Mouse (Mus musculus) liver, embryonic 11.5 days (tissue): ENCODE measurements around the gene Hrnr. TPM values are rescaled to one million over a fixed set of nuclear protein-coding genes. Genes with fewer than 3 reads are reported as not detected.

Source experiments
- ATAC-seq: fragments of 200-750 bp; cut with Nextera tagmentation; replicated peaks from 2 replicates; pipeline ENCODE4 v1.8.0; 2017; ENCODE audit warnings: moderate number of reproducible peaks, mild to moderate bottlenecking, moderate TSS enrichment, moderate library complexity; ENCODE audit not compliant: low FRiP score
- DNase-seq: peaks from one replicate; pipeline ENCODE4 v3.0.0-alpha.2; 2017; ENCODE audit warnings: low spot score
- H3K27ac ChIP-seq: fragments of 300-500 bp; sonication (generic); 2 replicates; pipeline ENCODE4 v1.5.1; 2014; ENCODE audit warnings: mild to moderate bottlenecking, low read depth, low read length, control low read depth
- H3K27me3 ChIP-seq: fragments of 300-500 bp; sonication (generic); replicated peaks from 2 replicates; pipeline ENCODE4 v1.6.1; 2014; ENCODE audit warnings: low read length, mixed read lengths; ENCODE audit not compliant: control insufficient read depth, insufficient read depth
- H3K36me3 ChIP-seq: fragments of 300-500 bp; sonication (generic); 2 replicates; pipeline ENCODE4 v1.6.1; 2014; ENCODE audit warnings: mild to moderate bottlenecking, low read length, moderate library complexity, mixed read lengths; ENCODE audit not compliant: control insufficient read depth, insufficient read depth
- H3K4me1 ChIP-seq: fragments of 300-500 bp; sonication (generic); replicated peaks from 2 replicates; pipeline ENCODE4 v1.6.1; 2014; ENCODE audit warnings: low read length, mixed read lengths; ENCODE audit not compliant: control insufficient read depth, insufficient read depth
- H3K4me2 ChIP-seq: fragments of 300-500 bp; sonication (generic); 2 replicates; pipeline ENCODE4 v1.6.1; 2014; ENCODE audit warnings: mild to moderate bottlenecking, control low read depth, moderate library complexity
- H3K4me3 ChIP-seq: fragments of 300-500 bp; sonication (generic); 2 replicates; pipeline ENCODE4 v1.5.1; 2014; ENCODE audit warnings: low read depth, low read length, control low read depth
- H3K9ac ChIP-seq: fragments of 300-500 bp; sonication (generic); 2 replicates; pipeline ENCODE4 v1.6.1; 2014; ENCODE audit warnings: low read depth, low read length, control low read depth
- H3K9me3 ChIP-seq: fragments of 300-500 bp; sonication (generic); 2 replicates; pipeline ENCODE4 v1.6.1; 2016; ENCODE audit warnings: low read length, inconsistent platforms, mixed read lengths; ENCODE audit not compliant: control insufficient read depth
- WGBS: fragments of 180-500 bp; shearing (Covaris S2); extraction: QIAGEN DNeasy Blood & Tissue Kit; methylation state at CpG from one replicate; pipeline ENCODE4 v1.1.7; 2014; 5-methylcytosine and 5-hydroxymethylcytosine counted together
- polyA plus RNA-seq: library from polyadenylated mRNA; unstranded; fragments of >200 nt; fragmentation: Nextera tagmentation; extraction: Ambion mirVana; gene quantifications from 2 replicates; pipeline ENCODE4 v1.2.1, GENCODE M21; 2014

Gene Hrnr
- polyA plus RNA-seq, result not detected in 2 replicates

DNA sequence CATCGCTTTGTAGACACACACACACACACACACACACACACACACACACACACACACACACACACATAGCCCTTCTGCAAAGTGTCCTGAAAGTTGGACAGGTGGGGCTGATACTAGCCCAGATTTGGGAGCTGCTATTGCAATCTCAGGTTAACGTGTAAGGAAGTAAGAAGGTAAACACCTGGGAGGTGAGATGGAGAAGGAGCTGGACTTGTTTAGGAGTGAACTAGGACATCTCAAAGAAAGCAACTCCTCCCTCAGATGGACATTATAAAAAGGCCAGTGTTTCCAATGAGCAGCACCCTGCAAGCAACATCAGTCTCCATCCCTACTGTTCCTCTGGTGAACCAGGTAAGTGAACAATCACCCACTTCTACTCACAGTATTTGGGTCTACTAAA lies at the start of gene Hrnr:
Gene Hrnr (plus strand): TSS at position 301 of the 400 bp plus-strand sequence.
- H3K27me3 ChIP-seq, result no peaks in the 10 kb centered on the region
- 77% methylated on average over 2 of the region's 2 CpGs for WGBS
- no peaks in the 10 kb centered on the region for H3K36me3 ChIP-seq
- H3K4me1 ChIP-seq, result no peaks in the 10 kb centered on the region
- DNase-seq (no peak), ATAC-seq (no peak)
- H3K27ac ChIP-seq, result no peak within 1 kb of the TSS
- no peak within 1 kb of the TSS for H3K9ac ChIP-seq
- no peak within 1 kb of the TSS for H3K4me3 ChIP-seq
- H3K9me3 ChIP-seq, result no peaks in the 10 kb centered on the region
- H3K4me2 ChIP-seq, result no peak within 1 kb of the TSS

DNA sequence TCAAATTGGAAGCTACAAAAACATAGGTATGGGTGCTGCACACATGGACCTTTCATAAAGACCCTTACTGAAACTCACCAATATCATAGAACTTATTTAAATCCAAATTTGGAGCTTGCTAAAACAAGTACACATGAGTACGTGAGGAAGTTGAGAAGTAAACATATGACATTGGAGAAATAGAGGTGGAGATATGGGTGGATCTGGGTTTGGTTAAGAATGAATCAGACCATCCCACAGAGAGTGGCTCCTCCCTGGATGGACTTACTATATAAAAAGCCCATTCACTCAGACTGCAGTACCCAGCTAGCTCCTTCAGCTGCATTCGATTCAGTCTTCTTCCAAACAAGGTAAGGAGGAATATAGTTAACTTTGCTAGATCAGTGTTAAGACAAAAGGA lies 46.3 kb upstream of the Hrnr start, which contains the start of gene Flg:
Gene Flg (plus strand): TSS at position 301 of the 400 bp plus-strand sequence.
- Histone ChIP-seq H3K27ac (no peak within 1 kb of the TSS), H3K27me3 (no peaks in the 10 kb centered on the region), H3K4me1 (no peaks in the 10 kb centered on the region), H3K4me3 (no peak within 1 kb of the TSS), H3K36me3 (no peaks in the 10 kb centered on the region), H3K9ac (no peak within 1 kb of the TSS), H3K9me3 (no peaks in the 10 kb centered on the region), H3K4me2 (no peak within 1 kb of the TSS)
- DNase-seq (no peak), ATAC-seq (no peak)
- 83% methylated on average over 2 of the region's 2 CpGs for WGBS

DNA sequence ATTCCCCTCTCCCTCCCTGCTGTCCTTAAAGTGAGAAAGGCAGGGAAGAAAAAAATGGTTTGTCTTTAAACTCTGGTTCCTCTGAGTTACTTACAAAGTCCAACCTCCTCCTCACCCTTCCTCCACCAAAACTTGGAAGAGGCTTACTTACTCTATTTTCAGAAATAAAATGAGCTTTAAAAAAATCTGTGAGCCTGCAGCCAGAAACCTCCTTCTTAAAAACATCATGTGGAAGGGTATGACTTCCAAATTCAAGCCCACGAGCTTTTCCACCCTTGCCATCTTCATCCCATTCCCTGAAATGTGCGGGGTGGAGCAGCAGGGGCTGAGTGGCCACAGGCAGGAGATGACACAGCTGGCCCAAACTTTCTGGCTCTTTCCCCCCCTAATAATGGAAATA lies 22.0 kb upstream of the Hrnr start:
- Histone ChIP-seq H3K27ac (no peak overlapping the region), H3K36me3 (no peaks in the 10 kb centered on the region), H3K27me3 (no peaks in the 10 kb centered on the region), H3K4me2 (no peak overlapping the region), H3K9me3 (no peaks in the 10 kb centered on the region), H3K9ac (no peak overlapping the region), H3K4me1 (no peaks in the 10 kb centered on the region), H3K4me3 (no peak overlapping the region)
- WGBS, result 74% methylated on average over 2 of the region's 2 CpGs
- ATAC-seq, result no peak
- no peak for DNase-seq

DNA sequence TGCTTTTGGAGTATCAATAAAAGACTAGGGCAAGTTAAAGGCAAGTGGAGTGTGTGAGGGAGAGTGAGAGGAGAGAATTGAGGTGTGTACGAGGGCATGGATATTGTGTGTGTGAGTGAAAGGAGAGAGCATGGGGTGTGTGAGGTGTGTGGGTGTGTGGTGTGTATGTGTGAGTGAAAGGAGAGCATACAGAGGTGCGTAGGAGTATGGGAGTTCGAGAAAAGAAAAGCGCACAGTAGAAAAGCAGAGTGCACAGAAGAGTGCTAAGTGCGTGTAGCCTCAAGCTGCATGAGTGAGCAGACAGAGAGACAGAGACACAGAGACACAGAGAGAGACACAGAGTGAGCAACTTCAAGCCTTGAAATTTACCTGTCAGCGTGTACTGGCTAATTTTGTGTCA lies 19.7 kb upstream of the Hrnr start:
- H3K27me3 ChIP-seq, result no peaks in the 10 kb centered on the region
- no peaks in the 10 kb centered on the region for H3K9me3 ChIP-seq
- WGBS, result 74% methylated on average over 6 of the region's 6 CpGs
- no peaks in the 10 kb centered on the region for H3K4me1 ChIP-seq
- no peak overlapping the region for H3K4me3 ChIP-seq
- ATAC-seq (no peak), DNase-seq (no peak)
- H3K4me2 ChIP-seq, result no peak overlapping the region
- no peaks in the 10 kb centered on the region for H3K36me3 ChIP-seq
- H3K9ac ChIP-seq, result no peak overlapping the region
- H3K27ac ChIP-seq, result no peak overlapping the region

DNA sequence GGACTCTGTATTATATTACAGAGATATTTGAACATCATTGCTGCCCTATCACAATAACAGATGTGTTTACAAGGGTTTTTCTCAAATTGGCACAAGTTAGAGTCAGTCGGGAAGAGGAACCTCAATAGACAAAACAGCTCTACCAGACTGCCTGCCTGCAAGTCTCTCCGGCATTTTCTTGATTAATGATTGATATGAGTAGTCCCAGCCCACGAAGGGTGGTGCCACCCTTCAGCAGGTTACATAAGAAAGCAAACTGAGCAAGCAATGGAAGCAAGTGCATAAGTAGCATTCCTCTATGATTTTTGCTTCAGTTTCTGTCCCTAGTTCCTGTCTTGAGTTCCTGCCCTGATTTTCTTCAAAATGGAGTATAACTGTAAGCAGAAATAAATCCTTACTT lies 17.7 kb upstream of the Hrnr start:
- Histone ChIP-seq H3K36me3 (no peaks in the 10 kb centered on the region), H3K9ac (no peak overlapping the region), H3K4me1 (no peaks in the 10 kb centered on the region), H3K27ac (no peak overlapping the region), H3K4me2 (no peak overlapping the region), H3K9me3 (no peaks in the 10 kb centered on the region), H3K27me3 (no peaks in the 10 kb centered on the region), H3K4me3 (no peak overlapping the region)
- DNase-seq (no peak), ATAC-seq (no peak)
- WGBS, result 70% methylated on average over 3 of the region's 3 CpGs

DNA sequence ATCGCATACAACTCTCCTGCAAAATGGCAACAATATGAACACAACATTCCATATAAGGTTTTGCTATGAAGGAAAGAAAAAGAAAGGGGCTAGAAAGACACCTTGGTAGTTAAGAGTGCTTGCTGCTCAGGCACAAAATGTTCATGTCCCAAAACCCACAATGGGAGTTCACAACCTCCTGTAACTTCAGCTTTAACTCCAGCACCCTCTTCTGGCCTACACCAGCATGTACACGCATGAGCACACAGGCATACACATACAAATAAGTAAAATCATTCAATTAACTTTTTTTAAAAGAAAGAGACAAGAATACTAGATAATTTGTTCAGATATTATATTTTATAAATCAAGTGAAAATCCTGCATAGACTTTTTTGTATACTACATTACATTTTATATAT lies 13.4 kb upstream of the Hrnr start:
- Histone ChIP-seq H3K36me3 (no peaks in the 10 kb centered on the region), H3K4me1 (no peaks in the 10 kb centered on the region), H3K4me2 (no peak overlapping the region), H3K27me3 (no peaks in the 10 kb centered on the region), H3K4me3 (no peak overlapping the region), H3K9me3 (no peaks in the 10 kb centered on the region), H3K9ac (no peak overlapping the region), H3K27ac (no peak overlapping the region)
- DNase-seq (no peak), ATAC-seq (no peak)
- WGBS, result 72% methylated on average over 2 of the region's 2 CpGs

DNA sequence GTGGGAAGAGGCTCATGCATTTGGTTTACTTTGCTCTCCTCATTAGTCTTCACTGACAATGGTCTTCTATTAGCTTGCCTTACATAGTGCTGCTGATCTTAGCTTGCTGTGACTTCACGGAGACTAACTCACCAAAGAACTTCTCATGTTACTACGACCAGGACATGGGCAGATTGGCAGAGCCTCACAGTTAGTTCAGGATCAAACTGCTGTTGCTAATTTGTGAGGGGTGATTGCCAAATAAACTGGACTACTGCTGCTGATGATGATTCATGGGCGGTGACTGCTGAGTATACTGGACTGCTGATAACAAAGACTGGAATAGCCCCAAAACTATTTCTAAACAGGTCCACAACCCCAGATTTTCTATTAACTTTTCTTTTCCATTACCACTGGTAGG lies 8.2 kb upstream of the Hrnr start:
- no peaks in the 10 kb centered on the region for H3K9me3 ChIP-seq

DNA sequence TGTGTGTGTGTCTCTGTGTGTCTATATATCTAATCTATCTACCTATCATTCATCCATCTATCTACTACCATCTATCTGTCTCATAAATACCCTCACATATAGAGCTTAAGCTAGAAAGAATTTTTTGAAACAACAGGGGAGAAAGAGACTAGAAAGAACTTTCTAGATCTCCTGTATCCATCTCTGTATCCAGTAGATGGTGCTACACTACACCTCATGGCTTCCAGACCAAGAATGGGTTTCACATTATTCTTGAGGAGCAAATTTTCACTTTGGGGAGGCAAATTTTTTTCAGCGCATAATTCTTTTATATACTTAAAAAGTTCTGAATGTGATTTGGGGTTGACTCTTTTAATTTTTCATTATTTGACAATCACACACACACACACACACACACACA lies 5.2 kb upstream of the Hrnr start:
- 88% methylated on average over 1 of the region's 1 CpGs for WGBS
- Histone ChIP-seq H3K4me1 (no peaks in the 10 kb centered on the region), H3K4me2 (no peak overlapping the region), H3K4me3 (no peak overlapping the region), H3K27ac (no peak overlapping the region), H3K9ac (no peak overlapping the region), H3K36me3 (no peaks in the 10 kb centered on the region), H3K9me3 (no peaks in the 10 kb centered on the region), H3K27me3 (no peaks in the 10 kb centered on the region)
- ATAC-seq, result no peak
- DNase-seq, result no peak

More for the DNA sequence above, 8.2 kb upstream of the Hrnr start:
- 76% methylated on average over 3 of the region's 3 CpGs for WGBS
- ATAC-seq, result no peak
- Histone ChIP-seq H3K4me2 (no peak overlapping the region), H3K27ac (no peak overlapping the region), H3K9ac (no peak overlapping the region), H3K4me1 (no peaks in the 10 kb centered on the region), H3K4me3 (no peak overlapping the region), H3K27me3 (no peaks in the 10 kb centered on the region), H3K36me3 (no peaks in the 10 kb centered on the region)
- no peak for DNase-seq

DNA sequence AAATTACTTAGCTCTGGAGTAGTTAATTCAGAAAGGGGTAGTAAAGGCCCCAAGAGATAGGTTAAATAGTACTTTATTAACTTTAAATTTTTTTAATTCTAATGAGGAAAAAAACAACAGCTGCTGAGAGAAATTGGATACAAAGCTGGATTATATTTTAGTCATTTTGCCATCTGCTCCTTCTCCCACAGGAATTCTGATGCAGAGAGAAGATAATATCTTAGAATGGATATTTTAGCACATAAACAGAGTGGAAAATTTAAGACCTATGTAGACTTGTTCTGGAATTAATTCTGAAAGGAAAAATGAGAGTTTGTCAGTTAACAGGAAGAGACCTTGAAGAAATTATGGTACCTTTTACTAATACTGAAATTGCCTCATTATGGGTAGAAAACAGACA lies 18.2 kb downstream of the Hrnr start:
- H3K36me3 ChIP-seq, result no peaks in the 10 kb centered on the region
- no peak for ATAC-seq
- H3K4me3 ChIP-seq, result no peak overlapping the region
- H3K27ac ChIP-seq, result no peak overlapping the region
- no peaks in the 10 kb centered on the region for H3K4me1 ChIP-seq
- H3K4me2 ChIP-seq, result no peak overlapping the region
- H3K9ac ChIP-seq, result no peak overlapping the region
- DNase-seq, result no peak
- no peaks in the 10 kb centered on the region for H3K27me3 ChIP-seq
- no peaks in the 10 kb centered on the region for H3K9me3 ChIP-seq
